Mouse (Mus musculus) embryonic fibroblast, embryonic 13.5 days (primary cell): Measurements from ENCODE around the gene Mgat5. TPM values are rescaled to one million over a fixed set of nuclear protein-coding genes. Genes with fewer than 3 reads are reported as not detected.

Source experiments
- H3K27ac ChIP-seq: 2 replicates; pipeline ENCODE4 v1.5.1; 2012; ENCODE audit warnings: low read length, control low read depth, inconsistent platforms; ENCODE audit not compliant: insufficient read depth
- H3K4me1 ChIP-seq: 2 replicates; pipeline ENCODE4 v1.6.1; 2011; ENCODE audit warnings: low read length; ENCODE audit not compliant: control insufficient read depth, insufficient read depth
- H3K4me3 ChIP-seq: 2 replicates; pipeline ENCODE4 v1.5.1; 2011; ENCODE audit warnings: mild to moderate bottlenecking, control low read depth, low read length; ENCODE audit not compliant: insufficient read depth
- CTCF ChIP-seq: IDR thresholded peaks from 2 replicates; pipeline ENCODE4 v1.5.1; 2011; ENCODE audit warnings: mild to moderate bottlenecking, control low read depth, low read length, moderate library complexity, borderline replicate concordance; ENCODE audit not compliant: insufficient read depth
- POLR2A ChIP-seq: IDR thresholded peaks from 2 replicates; pipeline ENCODE4 v1.6.1; 2011; ENCODE audit warnings: low read depth, mild to moderate bottlenecking, control low read depth, low read length, moderate library complexity
- polyA plus RNA-seq: library from polyadenylated mRNA; stranded (reverse); fragments of >200 nt; gene quantifications from 2 replicates; pipeline ENCODE4 v1.2.4, GENCODE M21; 2011; ENCODE audit warnings: low read depth; ENCODE audit not compliant: missing spikeins, insufficient read length

Gene Mgat5
- polyA plus RNA-seq, 1 experiment: 13.3 TPM

DNA sequence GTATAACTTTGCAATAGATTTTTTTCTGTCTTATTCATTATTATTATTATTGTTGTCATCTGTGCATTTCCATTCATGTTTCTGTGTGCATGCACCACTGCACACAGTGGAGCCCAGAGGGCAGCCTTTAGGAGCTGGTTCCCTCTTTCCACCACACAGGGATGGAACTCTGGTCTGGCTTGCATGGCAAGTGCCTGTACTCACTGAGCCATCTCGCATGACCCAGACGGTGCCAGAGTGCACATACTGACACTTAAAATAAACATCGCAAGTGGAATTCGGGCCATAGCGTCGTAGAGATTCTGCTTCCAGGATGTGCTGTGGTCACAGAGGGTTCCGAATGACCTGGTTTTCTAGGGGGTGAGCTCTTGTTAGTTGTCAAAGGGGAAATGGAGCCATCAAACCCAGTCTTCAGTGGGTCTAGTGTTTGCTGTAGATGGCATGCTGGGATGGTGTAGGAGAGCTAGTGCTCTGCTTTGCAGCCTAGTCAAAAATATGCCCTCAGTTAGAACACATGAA, 103.5 kb downstream of the Mgat5 start:
- TF ChIP-seq POLR2A (no peak), CTCF (no peak)
- Histone ChIP-seq H3K4me3 (no peak overlapping the region), H3K27ac (no peak overlapping the region), H3K4me1 (peaks cover 2% of the 10 kb centered on the region; the same call in 1 of the 2 replicates)

GRCm38 (mm10) chr1:127308989-127309701, 104.3 kb downstream of the Mgat5 start:
- Histone ChIP-seq H3K27ac (no peak overlapping the region), H3K4me1 (peaks cover 2% of the 10 kb centered on the region; the same call in 1 of the 2 replicates), H3K4me3 (no peak overlapping the region)
- no peak for TF ChIP-seq CTCF
- TF ChIP-seq POLR2A: no peak

DNA sequence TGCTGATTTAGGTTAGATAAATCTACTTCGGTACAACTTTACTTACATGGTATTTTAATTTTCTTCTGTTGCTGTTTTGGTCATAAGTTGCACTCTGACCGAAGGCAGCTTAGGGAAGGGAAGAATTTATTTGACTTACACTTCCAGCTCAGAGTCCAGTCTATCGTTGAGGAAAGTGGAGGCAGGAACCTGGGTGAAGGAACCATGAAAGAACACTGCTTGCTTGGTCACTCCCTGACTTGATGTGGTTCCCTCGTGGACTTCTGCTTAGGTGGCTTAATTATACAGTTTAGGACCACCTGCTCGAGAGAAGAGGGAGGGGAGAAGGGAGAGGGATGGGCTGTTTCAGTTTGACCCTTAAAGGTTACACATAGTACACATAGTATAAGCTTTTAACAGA, 105.2 kb downstream of the Mgat5 start:
- TF ChIP-seq POLR2A (no peak), CTCF (no peak)
- H3K27ac ChIP-seq: no peak overlapping the region
- peaks cover 2% of the 10 kb centered on the region; the same call in 1 of the 2 replicates for H3K4me1 ChIP-seq
- no peak overlapping the region for H3K4me3 ChIP-seq

DNA sequence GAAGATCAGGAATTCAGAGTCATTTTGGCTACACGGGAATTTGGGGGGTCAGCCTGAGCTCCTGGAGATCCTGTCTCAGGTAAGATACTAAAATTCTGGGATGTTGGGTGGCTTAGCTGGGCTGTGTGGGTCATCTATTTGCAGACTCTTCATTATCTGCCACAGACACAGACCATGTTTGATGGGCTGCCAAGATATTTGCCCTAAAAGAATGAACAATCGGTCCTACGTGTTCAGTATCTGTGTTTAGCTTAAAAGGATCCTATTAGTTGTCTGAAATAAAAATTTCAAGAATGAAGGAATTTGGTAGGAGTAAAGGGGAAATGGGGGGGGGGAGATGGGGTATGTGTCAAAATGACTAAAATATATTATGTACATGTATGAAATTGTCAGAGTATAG, 105.9 kb downstream of the Mgat5 start:
- TF ChIP-seq POLR2A (no peak), CTCF (no peak)
- no peak overlapping the region for H3K4me3 ChIP-seq
- peaks cover 2% of the 10 kb centered on the region; the same call in 1 of the 2 replicates for H3K4me1 ChIP-seq
- H3K27ac ChIP-seq: no peak overlapping the region

DNA sequence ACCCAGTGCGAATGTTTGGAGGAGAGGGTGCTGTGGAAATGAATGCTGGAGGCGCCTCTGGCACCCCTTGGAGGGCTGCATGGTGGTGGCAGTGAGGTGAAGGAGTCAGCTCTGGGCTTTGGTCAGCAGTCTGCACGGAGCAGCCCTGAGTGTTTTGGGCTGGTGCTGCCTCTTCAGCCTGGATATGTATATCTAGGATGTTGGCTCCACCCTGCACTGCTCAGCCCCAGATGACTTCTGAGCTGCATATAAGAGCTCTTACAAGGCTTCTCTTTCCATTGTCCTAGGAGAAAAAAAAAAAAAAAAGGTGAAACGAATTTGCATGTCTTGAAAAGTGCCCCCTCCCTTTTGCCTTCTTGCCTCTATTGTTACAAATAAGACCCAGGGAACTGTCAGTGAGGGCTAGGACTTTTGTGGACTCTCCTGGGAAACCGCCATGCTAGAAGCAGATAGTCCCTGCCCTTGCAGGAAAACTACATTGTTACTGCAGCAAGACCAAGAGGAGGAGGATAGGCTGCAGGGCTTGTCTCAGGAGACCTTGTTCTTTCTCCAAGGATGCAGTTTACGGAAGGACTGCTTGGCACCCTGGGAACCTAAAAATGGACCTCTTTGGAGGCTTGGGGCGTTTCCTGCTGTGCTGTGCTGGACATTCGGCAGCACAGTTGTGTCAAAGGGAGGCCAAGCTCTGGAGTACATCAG, 109.0 kb downstream of the Mgat5 start:
- no peak for TF ChIP-seq CTCF
- no peak for TF ChIP-seq POLR2A
- Histone ChIP-seq H3K4me1 (peaks cover 2% of the 10 kb centered on the region; the same call in 1 of the 2 replicates), H3K4me3 (no peak overlapping the region)

GRCm38 (mm10) chr1:127315763-127316627, 111.2 kb downstream of the Mgat5 start:
- no peak for TF ChIP-seq CTCF
- no peak for TF ChIP-seq POLR2A

More for the DNA sequence above, 109.0 kb downstream of the Mgat5 start:
- no peak overlapping the region for H3K27ac ChIP-seq

DNA sequence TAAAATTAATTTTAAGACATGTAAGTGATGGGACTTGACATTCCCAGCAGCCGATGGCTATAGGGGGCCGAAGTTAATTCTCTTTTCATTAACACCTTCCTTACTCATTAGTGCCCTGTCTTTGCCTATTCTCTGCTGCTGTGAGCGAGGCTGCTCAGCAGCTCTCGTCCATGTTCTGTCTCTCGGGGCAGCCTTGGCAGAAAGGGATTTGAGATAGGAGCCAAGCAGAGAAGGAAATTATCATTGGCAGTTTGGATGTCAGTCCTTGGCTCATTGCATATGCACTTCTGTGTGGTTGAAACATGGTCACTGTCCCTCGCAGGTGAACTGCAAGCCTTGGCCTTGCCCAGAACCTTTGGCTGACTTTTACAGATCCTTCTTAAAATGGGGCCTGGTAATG, 111.8 kb downstream of the Mgat5 start:
- Histone ChIP-seq H3K27ac (no peak overlapping the region), H3K4me1 (no peaks in the 10 kb centered on the region), H3K4me3 (no peak overlapping the region)
- no peak for TF ChIP-seq POLR2A
- no peak for TF ChIP-seq CTCF

More at GRCm38 (mm10) chr1:127315763-127316627, 111.2 kb downstream of the Mgat5 start:
- H3K27ac ChIP-seq: no peak overlapping the region
- H3K4me1 ChIP-seq: peaks cover 2% of the 10 kb centered on the region; the same call in 1 of the 2 replicates
- H3K4me3 ChIP-seq: no peak overlapping the region

DNA sequence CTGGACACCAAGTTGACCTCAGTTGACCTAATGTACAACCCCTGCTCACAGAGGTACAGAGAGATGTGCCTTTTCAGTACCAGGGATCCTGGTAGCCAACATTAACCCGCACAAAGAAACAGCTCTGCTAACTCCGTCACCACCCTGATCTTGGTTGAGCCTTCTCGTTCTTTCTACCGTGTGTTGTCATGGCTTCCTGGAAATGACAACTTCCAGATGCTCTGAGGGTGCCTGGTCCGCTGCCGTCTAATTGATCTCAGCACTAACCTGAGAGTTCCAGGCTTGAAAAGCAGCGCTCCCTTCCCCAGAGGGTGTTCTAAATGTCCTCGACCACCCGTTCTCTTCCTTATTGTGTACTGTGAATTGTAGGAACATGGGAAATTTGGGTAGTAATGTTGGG, 112.7 kb downstream of the Mgat5 start:
- Histone ChIP-seq H3K4me3 (no peak overlapping the region), H3K27ac (no peak overlapping the region), H3K4me1 (no peaks in the 10 kb centered on the region)
- no peak for TF ChIP-seq CTCF

- no peak for TF ChIP-seq POLR2A
- TF ChIP-seq CTCF: no peak
- Histone ChIP-seq H3K4me1 (no peaks in the 10 kb centered on the region), H3K27ac (no peak overlapping the region), H3K4me3 (no peak overlapping the region)
These were observed 113.7 kb downstream of the Mgat5 start for GRCm38 (mm10) chr1:127318486-127318885.
